Mouse (Mus musculus): ENCODE results near the gene Neu3. TPM values are rescaled to one million over a fixed set of nuclear protein-coding genes. Genes with fewer than 3 reads are reported as not detected.
A peak's percentile ranks its signal among the peaks of the same experiment; 100 is the strongest.

Neu3 gene
- total RNA-seq, 1 experiment: 2.2 TPM

DNA sequence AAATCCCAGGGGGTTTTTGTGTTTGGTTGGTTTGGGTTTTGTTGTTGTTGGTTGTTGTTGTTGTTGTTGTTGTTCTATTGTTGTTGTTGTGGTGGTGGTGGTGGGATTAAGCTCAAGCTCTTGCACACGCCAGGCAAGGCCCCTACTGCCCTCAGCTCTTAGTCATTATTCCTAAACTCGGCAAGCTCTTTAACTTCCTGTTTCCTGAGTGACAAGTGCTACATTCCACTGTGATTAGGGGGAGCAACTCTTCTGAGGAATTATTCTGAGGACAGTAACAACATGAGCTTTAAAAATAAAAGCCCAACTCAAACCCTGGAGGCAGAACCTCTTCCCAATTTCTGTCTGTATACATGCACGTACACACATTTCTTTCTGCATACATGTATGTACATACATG is 37.0 kb upstream of the Neu3 start:
- in situ Hi-C loops (cut with MboI; ENCODE audit: low sequenced_read_pairs in 2 of 2, unreplicated experiment in 2 of 2): no loop called here
- Histone ChIP-seq H3K36me3 (ENCODE audit: control insufficient read depth, insufficient read depth, low read length, poor library complexity, severe bottlenecking) (no peaks in the 10 kb centered on the region), H3K9me3 (ENCODE audit: control insufficient read depth, insufficient read depth, low read depth, low read length) (no peaks in the 10 kb centered on the region), H3K9ac (ENCODE audit: insufficient read depth, low read depth, low read length, poor library complexity, severe bottlenecking) (no peak overlapping the region), H3K4me1 (ENCODE audit: control insufficient read depth in 2 of 2, insufficient read depth in 2 of 2, low read length in 2 of 2, poor library complexity in 1 of 2) (no peaks in the 10 kb centered on the region; a peak in 1 of 4 replicates), H3K27ac (ENCODE audit: insufficient read depth, low read depth, low read length, poor library complexity, severe bottlenecking) (no peak overlapping the region), H3K4me3 (ENCODE audit: insufficient read depth in 1 of 2, low read depth in 1 of 2, low read length in 2 of 2, poor library complexity in 1 of 2, severe bottlenecking in 1 of 2) (no peak overlapping the region)
- no peak for TF ChIP-seq CHD2 (IDR thresholded peaks at IDR 0.05; ENCODE audit: low read depth, low read length)
- TF ChIP-seq ZC3H11A (IDR thresholded peaks at IDR 0.05; ENCODE audit: borderline replicate concordance, low read depth, low read length): no peak
- no peak for TF ChIP-seq MAFK (IDR thresholded peaks at IDR 0.05; ENCODE audit: insufficient read depth, low read depth, low read length)
- TF ChIP-seq HCFC1 (IDR thresholded peaks at IDR 0.05; ENCODE audit: borderline replicate concordance, insufficient read depth, low read length): no peak
- TF ChIP-seq ZNF384 (IDR thresholded peaks at IDR 0.05; ENCODE audit: low read depth, low read length): no peak
- no peak for DNase-seq (ENCODE audit: low read depth, low spot score)

DNA sequence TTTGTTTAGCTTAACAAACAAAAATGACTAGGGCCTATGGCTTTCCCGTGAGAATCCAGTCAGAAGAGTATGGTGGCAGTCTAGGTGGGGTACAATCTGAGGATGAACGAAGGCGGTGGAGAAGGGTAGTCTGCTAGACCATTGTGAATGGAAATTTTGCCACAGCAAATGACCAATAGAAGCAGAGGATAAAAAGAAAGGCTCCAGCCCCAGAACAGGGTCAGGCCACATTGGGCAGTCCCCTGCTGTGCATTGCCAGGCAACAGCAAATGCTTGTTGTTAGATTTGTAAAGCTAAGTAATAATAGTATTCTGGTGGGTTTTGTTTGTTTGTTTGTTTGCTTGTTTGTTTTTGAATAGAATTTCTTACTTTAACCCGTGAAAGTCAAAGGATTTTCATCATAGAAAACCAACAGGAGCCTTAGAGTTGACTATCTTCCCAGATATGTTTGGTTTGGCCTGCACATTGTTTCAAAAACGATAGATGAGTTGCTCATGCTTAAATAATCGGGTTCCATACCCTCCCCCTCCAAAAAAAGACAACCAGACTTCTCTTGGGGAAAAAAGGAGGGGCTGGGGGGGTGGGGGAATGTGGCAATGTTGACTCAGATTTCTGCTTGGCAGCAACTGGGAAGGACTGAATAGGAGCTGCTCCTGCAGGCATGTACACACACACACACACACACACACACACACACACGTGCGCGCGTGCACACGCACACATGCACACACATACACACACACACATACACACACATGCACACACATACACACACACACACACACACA is 36.2 kb upstream of the Neu3 start:
- Histone ChIP-seq H3K36me3 (ENCODE audit: control insufficient read depth, insufficient read depth, low read length, poor library complexity, severe bottlenecking) (no peaks in the 10 kb centered on the region), H3K4me3 (ENCODE audit: insufficient read depth in 1 of 2, low read depth in 1 of 2, low read length in 2 of 2, poor library complexity in 1 of 2, severe bottlenecking in 1 of 2) (no peak overlapping the region), H3K9me3 (ENCODE audit: control insufficient read depth, insufficient read depth, low read depth, low read length) (no peaks in the 10 kb centered on the region), H3K27ac (ENCODE audit: insufficient read depth, low read depth, low read length, poor library complexity, severe bottlenecking) (no peak overlapping the region), H3K4me1 (ENCODE audit: control insufficient read depth in 2 of 2, insufficient read depth in 2 of 2, low read length in 2 of 2, poor library complexity in 1 of 2) (no peaks in the 10 kb centered on the region; a peak in 1 of 4 replicates), H3K9ac (ENCODE audit: insufficient read depth, low read depth, low read length, poor library complexity, severe bottlenecking) (no peak overlapping the region)
- no peak for TF ChIP-seq CHD2 (IDR thresholded peaks at IDR 0.05; ENCODE audit: low read depth, low read length)
- TF ChIP-seq HCFC1 (IDR thresholded peaks at IDR 0.05; ENCODE audit: borderline replicate concordance, insufficient read depth, low read length): no peak
- no peak for TF ChIP-seq ZC3H11A (IDR thresholded peaks at IDR 0.05; ENCODE audit: borderline replicate concordance, low read depth, low read length)
- no peak for TF ChIP-seq MAFK (IDR thresholded peaks at IDR 0.05; ENCODE audit: insufficient read depth, low read depth, low read length)
- DNase-seq (ENCODE audit: low read depth, low spot score): no peak
- in situ Hi-C loops (cut with MboI; ENCODE audit: low sequenced_read_pairs in 2 of 2, unreplicated experiment in 2 of 2): no loop called here

DNA sequence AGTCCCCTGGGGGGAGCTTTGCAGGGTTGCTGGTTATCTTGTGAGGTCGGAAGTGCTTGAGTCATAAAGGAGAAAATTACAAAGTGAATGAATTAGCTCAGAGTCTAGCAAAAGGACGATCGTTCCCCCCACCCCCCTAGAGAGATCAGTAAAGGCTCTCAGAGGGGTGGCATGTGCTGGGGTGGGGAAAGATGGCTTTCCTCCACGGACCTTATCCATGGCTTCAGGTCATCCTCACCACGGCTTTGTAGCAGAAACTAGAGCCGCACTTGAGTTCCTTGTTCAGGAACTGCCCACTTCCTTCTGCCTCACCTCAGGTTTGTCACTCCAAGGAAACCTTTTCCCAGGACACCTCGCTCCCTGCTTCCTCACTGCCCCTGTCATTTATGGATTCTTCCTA is 35.1 kb upstream of the Neu3 start, which contains the start of gene Spcs2:
TSS of gene Spcs2 (minus strand) at position 101 of the 400 bp plus-strand sequence.
- in situ Hi-C loops (cut with MboI; ENCODE audit: low sequenced_read_pairs in 2 of 2, unreplicated experiment in 2 of 2): no loop called here
- no peak for DNase-seq (ENCODE audit: low read depth, low spot score)
- no peak within 1 kb of the TSS for H3K4me3 ChIP-seq (ENCODE audit: insufficient read depth in 1 of 2, low read depth in 1 of 2, low read length in 2 of 2, poor library complexity in 1 of 2, severe bottlenecking in 1 of 2)
- no peaks in the 10 kb centered on the region; a peak in 1 of 4 replicates for H3K4me1 ChIP-seq (ENCODE audit: control insufficient read depth in 2 of 2, insufficient read depth in 2 of 2, low read length in 2 of 2, poor library complexity in 1 of 2)
- no peaks in the 10 kb centered on the region for H3K9me3 ChIP-seq (ENCODE audit: control insufficient read depth, insufficient read depth, low read depth, low read length)
- TF ChIP-seq MAFK (IDR thresholded peaks at IDR 0.05; ENCODE audit: insufficient read depth, low read depth, low read length) (no peak), ZC3H11A (IDR thresholded peaks at IDR 0.05; ENCODE audit: borderline replicate concordance, low read depth, low read length) (no peak), CHD2 (IDR thresholded peaks at IDR 0.05; ENCODE audit: low read depth, low read length) (no peak), HCFC1 (IDR thresholded peaks at IDR 0.05; ENCODE audit: borderline replicate concordance, insufficient read depth, low read length) (no peak), ZNF384 (IDR thresholded peaks at IDR 0.05; ENCODE audit: low read depth, low read length) (no peak)
- H3K27ac ChIP-seq (ENCODE audit: insufficient read depth, low read depth, low read length, poor library complexity, severe bottlenecking): no peak within 1 kb of the TSS
- H3K36me3 ChIP-seq (ENCODE audit: control insufficient read depth, insufficient read depth, low read length, poor library complexity, severe bottlenecking): no peaks in the 10 kb centered on the region
- H3K9ac ChIP-seq (ENCODE audit: insufficient read depth, low read depth, low read length, poor library complexity, severe bottlenecking): no peak within 1 kb of the TSS

DNA sequence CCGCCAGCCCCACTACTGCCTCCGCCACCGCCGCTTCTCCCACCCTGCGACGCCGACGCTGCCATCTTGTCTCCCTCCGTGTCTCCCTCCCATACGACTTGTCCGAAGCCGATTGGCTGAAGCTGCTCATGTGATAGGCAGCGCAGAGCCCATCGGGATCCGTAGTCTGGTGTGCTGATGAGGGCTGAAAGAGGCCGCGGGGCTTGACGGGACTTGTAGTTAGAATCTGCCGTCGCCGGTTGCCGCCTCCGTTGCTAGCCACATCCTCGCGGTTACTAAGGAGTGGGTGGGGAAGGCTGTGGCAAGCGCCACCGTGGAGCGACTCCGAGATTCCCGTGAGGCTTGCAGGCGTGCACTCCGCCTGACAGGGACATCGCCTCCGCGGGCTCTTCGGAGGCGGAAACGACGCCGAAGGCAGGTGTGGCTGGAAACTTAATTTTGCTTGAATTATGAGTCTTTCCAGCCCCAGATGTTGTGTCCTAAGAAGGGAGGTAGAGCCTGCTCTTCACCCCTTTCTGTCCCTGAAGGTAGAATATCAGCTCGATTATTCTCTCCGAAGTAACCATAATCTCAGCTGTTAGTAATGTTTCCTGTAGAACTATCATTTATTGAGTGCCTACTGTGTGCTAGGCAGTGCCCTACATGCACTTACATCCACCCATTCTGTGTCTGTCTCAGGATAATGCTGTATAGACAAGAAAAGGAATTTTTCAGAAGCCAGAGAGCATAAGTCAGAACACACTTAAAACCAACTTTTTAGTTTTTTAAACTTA is 30.8 kb upstream of the Neu3 start, which contains the start of gene Xrra1:
TSS of gene Xrra1 (plus strand) at position 304 of the 773 bp plus-strand sequence.
- Histone ChIP-seq H3K9me3 (ENCODE audit: control insufficient read depth, insufficient read depth, low read depth, low read length) (no peaks in the 10 kb centered on the region), H3K27ac (ENCODE audit: insufficient read depth, low read depth, low read length, poor library complexity, severe bottlenecking) (no peak within 1 kb of the TSS)
- in situ Hi-C loops (cut with MboI; ENCODE audit: low sequenced_read_pairs in 2 of 2, unreplicated experiment in 2 of 2): no loop called here

More for the DNA sequence above, 30.8 kb upstream of the Neu3 start, which contains the start of gene Xrra1:
- Histone ChIP-seq H3K9ac (ENCODE audit: insufficient read depth, low read depth, low read length, poor library complexity, severe bottlenecking) (peak within 1 kb of the TSS; percentile 99), H3K4me1 (ENCODE audit: control insufficient read depth in 2 of 2, insufficient read depth in 2 of 2, low read length in 2 of 2, poor library complexity in 1 of 2) (peaks cover 0 to 5% of the 10 kb centered on the region in 2 experiments; a peak in 1 of 4 replicates), H3K4me3 (ENCODE audit: insufficient read depth in 1 of 2, low read depth in 1 of 2, low read length in 2 of 2, poor library complexity in 1 of 2, severe bottlenecking in 1 of 2) (peak within 1 kb of the TSS; percentile 96 to 99), H3K36me3 (ENCODE audit: control insufficient read depth, insufficient read depth, low read length, poor library complexity, severe bottlenecking) (peaks cover 5% of the 10 kb centered on the region; the same call in 1 of the 2 replicates)
- peak; percentile 97 for DNase-seq (ENCODE audit: low read depth, low spot score)
- TF ChIP-seq ZC3H11A (IDR thresholded peaks at IDR 0.05; ENCODE audit: borderline replicate concordance, low read depth, low read length): no peak
- TF ChIP-seq CHD2 (IDR thresholded peaks at IDR 0.05; ENCODE audit: low read depth, low read length): peak; percentile 95
- TF ChIP-seq MAFK (IDR thresholded peaks at IDR 0.05; ENCODE audit: insufficient read depth, low read depth, low read length): no peak
- TF ChIP-seq ZNF384 (IDR thresholded peaks at IDR 0.05; ENCODE audit: low read depth, low read length): no peak
- TF ChIP-seq HCFC1 (IDR thresholded peaks at IDR 0.05; ENCODE audit: borderline replicate concordance, insufficient read depth, low read length): peak; percentile 97
